Mouse (Mus musculus): ENCODE data around the gene Fut2.

Gene Fut2

GRCm38 (mm10) chr7:45666161-45666560 lies at the start of gene Fut2:
TSS of gene Fut2 (minus strand) at chr7:45666394.
- in situ Hi-C loops (cut with MboI; ENCODE audit: unreplicated experiment in 2 of 2): no loop called here

DNA sequence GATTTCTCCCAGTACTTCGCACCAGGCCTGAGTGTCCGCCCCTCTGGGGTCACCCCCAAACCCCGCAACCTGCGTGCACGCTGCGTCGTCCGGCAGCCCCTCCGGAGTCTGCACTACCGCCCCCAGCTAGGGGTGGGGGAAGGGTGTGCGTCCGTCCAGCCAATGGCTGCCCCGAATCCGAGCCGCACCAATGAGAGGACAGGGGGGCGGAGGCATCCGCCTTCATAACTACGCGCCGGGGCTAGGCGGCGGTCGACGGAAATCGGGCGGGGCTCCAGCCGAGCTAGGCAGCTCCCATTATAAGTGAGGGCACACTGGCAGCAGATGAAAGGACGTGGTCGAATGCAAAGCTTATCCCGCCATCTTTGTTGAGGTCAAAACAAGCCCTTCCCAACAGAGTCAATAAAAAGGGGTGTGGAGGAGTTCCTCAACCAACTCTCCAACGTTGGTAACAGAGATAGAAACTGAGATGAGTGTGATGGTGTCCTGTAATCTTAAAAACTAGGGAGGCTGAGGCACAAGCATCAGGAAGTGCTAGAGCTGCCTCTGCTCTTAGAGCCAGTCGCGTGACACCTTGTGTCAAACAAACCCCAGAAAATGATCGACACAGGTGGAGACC lies 49.0 kb upstream of the Fut2 start, which contains the start of gene Rpl18:
Gene Rpl18 (plus strand): TSS at position 368 of the 619 bp plus-strand sequence.
- in situ Hi-C loops (cut with MboI; ENCODE audit: unreplicated experiment in 2 of 2): loop anchor here (10.0 to 25.0 kb wide), 4 partner anchors 590 to 1178 kb away; partner anchors contain the start of genes Pold1 (in 2 of the 2), Spib (in 2 of the 2), Gtf2h1 (in 1 of the 2) and Hps5 (in 1 of the 2)

DNA sequence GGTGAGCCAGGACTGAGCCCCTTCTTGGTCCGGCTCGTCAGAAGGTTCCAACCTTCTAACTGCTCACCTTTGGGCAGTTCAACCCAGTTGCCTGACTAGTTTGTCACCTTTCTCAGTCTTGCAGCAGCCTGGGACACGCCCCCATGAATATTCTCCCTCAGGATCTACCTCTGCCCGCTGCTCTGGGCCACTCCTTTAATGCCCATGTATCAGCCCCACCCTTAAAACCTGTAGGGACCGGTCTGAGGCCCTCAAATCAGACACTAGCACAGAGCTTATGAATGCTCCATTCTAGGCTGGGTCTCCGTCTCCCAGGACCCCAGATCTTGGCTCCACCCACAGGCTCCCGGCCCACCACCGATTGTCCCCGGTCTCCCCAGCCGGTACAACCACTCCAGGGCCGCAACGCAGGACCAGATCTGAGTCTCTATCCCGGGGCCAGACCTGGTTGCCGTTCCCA lies 48.5 kb upstream of the Fut2 start:
- in situ Hi-C loops (cut with MboI; ENCODE audit: unreplicated experiment in 2 of 2): loop anchor here (10.0 to 25.0 kb wide), 4 partner anchors 590 to 1177 kb away; partner anchors contain the start of genes Pold1 (in 2 of the 2), Spib (in 2 of the 2), Gtf2h1 (in 1 of the 2) and Hps5 (in 1 of the 2)

- in situ Hi-C loops (cut with MboI; ENCODE audit: unreplicated experiment in 2 of 2): loop anchor here (10.0 to 25.0 kb wide), 4 partner anchors 589 to 1177 kb away; partner anchors contain the start of genes Pold1 (in 2 of the 2), Spib (in 2 of the 2), Gtf2h1 (in 1 of the 2) and Hps5 (in 1 of the 2)
These were observed 47.8 kb upstream of the Fut2 start for GRCm38 (mm10) chr7:45713881-45714520.

- in situ Hi-C loops (cut with MboI; ENCODE audit: unreplicated experiment in 2 of 2): loop anchor here (10.0 to 25.0 kb wide), 4 partner anchors 589 to 1176 kb away; partner anchors contain the start of genes Pold1 (in 2 of the 2), Spib (in 2 of the 2), Gtf2h1 (in 1 of the 2) and Hps5 (in 1 of the 2)
These were observed 47.2 kb upstream of the Fut2 start for GRCm38 (mm10) chr7:45713396-45713795.

DNA sequence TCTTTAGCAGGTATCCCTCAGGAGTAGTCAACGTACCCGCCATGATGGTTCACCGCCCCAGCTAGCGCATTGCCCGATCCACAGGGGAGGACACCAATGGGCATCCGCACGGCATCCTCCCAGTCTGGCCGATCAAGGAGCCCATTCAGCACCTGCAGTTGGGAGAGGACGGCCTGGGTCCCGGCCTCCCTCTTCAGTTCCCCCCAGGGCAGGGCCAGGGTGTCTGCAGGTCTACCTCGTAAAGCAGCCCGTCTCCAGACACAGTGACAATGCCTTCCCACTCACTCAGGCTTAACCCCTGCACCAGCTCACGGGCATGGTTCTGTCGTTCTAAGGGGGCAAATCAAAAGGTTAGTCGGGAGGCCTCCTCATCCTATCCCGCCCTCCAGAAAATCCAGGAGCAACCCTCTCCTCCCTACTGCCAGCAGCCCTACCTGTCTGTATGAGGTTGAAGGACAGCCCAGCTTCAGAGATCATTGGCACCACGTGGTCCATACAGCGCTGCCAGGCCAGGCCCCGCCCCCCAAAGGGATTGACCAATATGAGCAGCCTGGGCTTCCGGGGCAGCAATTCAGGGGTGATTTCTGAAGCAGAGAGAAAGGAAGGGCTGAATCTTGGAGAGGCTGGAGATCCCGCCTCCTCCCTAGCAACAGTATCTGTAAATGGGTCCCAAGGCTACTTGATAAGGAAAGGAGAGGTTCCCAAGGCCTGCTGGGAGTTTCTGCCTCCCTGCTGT lies 46.0 kb upstream of the Fut2 start:
- in situ Hi-C loops (cut with MboI; ENCODE audit: unreplicated experiment in 2 of 2): loop anchor here (10.0 to 25.0 kb wide), 4 partner anchors 587 to 1175 kb away; partner anchors contain the start of genes Pold1 (in 2 of the 2), Spib (in 2 of the 2), Gtf2h1 (in 1 of the 2) and Hps5 (in 1 of the 2)

- in situ Hi-C loops (cut with MboI; ENCODE audit: unreplicated experiment in 2 of 2): loop anchor here (10.0 to 25.0 kb wide), 4 partner anchors 587 to 1174 kb away; partner anchors contain the start of genes Pold1 (in 2 of the 2), Spib (in 2 of the 2), Gtf2h1 (in 1 of the 2) and Hps5 (in 1 of the 2)
These were observed 45.3 kb upstream of the Fut2 start for GRCm38 (mm10) chr7:45711316-45712021.

- in situ Hi-C loops (cut with MboI; ENCODE audit: unreplicated experiment in 2 of 2): loop anchor here (10.0 to 25.0 kb wide), 4 partner anchors 586 to 1173 kb away; partner anchors contain the start of genes Pold1 (in 2 of the 2), Spib (in 2 of the 2), Gtf2h1 (in 1 of the 2) and Hps5 (in 1 of the 2)
These were observed 44.4 kb upstream of the Fut2 start for GRCm38 (mm10) chr7:45710477-45711191.

GRCm38 (mm10) chr7:45709677-45710355 lies 43.6 kb upstream of the Fut2 start:
- in situ Hi-C loops (cut with MboI; ENCODE audit: unreplicated experiment in 2 of 2): loop anchor here (10.0 to 25.0 kb wide), 4 partner anchors 585 to 1173 kb away; partner anchors contain the start of genes Pold1 (in 2 of the 2), Spib (in 2 of the 2), Gtf2h1 (in 1 of the 2) and Hps5 (in 1 of the 2)

GRCm38 (mm10) chr7:45709036-45709435 lies 42.8 kb upstream of the Fut2 start:
- in situ Hi-C loops (cut with MboI; ENCODE audit: unreplicated experiment in 2 of 2): loop anchor here (25.0 kb wide), 2 partner anchors 697 to 1172 kb away; partner anchors contain the start of genes Pold1 (in 2 of the 2), Spib (in 2 of the 2), Rras (in 1 of the 2) and Scaf1 (in 1 of the 2)

DNA sequence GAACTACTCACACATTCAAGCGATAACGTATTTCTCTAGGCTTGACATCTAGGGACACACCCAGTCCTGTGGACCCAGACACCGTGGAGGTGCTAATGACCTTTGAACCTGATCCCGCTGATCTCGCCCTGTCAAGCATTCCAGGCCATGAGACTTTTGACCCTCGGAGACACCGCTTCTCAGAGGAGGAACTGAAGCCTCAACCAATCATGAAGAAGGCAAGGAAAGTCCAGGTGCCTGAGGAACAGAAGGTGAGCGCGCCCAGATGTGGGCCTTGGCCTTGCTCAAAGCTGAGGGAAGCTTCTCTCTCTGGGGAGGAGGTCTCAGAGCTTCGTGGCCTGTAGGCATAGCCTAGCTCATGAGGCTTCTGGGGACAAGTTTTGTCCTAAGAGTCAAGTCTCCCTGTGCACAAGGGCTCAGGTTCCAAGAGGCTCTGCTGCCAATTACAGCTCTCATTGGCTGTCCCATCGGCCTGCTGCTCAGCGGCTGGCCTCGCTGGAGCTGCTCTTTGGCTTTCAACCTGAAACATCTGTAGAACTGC lies 42.1 kb upstream of the Fut2 start:
- in situ Hi-C loops (cut with MboI; ENCODE audit: unreplicated experiment in 2 of 2): loop anchor here (25.0 kb wide), 2 partner anchors 696 to 1171 kb away; partner anchors contain the start of genes Pold1 (in 2 of the 2), Spib (in 2 of the 2), Rras (in 1 of the 2) and Scaf1 (in 1 of the 2)

DNA sequence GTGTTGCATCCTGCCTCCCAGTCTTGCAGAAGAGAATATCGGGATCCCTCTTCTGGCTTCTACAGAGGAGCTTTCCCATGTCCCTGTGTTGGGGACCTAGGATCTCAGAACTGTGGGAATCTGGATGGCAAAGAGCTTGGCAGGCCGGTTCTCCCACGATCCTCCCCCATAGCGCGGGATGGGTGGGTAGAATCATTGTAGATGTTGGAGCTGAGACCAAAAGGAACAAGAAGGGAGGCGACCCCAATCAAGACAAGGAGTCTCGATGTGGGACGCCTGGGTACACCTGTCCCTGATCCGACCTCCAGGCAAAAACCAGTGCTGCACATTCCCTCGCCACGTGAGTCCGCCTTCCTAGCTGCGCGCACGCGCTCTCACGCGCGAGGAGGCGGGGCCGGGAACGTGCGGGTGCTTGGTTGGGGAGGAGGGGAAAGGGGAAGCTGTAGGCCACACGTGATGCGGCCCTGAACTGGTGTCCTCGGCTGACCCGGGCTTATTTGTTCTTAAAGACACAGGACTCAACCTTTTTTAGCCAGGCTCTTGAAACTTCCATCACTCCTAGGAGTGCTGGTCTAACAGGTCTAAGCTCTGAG lies 41.3 kb upstream of the Fut2 start:
- in situ Hi-C loops (cut with MboI; ENCODE audit: unreplicated experiment in 2 of 2): loop anchor here (25.0 kb wide), 2 partner anchors 695 to 1170 kb away; partner anchors contain the start of genes Pold1 (in 2 of the 2), Spib (in 2 of the 2), Rras (in 1 of the 2) and Scaf1 (in 1 of the 2)

- in situ Hi-C loops (cut with MboI; ENCODE audit: unreplicated experiment in 2 of 2): loop anchor here (25.0 kb wide), 2 partner anchors 694 to 1169 kb away; partner anchors contain the start of genes Pold1 (in 2 of the 2), Spib (in 2 of the 2), Rras (in 1 of the 2) and Scaf1 (in 1 of the 2)
These were observed 40.6 kb upstream of the Fut2 start for GRCm38 (mm10) chr7:45706721-45707241.

DNA sequence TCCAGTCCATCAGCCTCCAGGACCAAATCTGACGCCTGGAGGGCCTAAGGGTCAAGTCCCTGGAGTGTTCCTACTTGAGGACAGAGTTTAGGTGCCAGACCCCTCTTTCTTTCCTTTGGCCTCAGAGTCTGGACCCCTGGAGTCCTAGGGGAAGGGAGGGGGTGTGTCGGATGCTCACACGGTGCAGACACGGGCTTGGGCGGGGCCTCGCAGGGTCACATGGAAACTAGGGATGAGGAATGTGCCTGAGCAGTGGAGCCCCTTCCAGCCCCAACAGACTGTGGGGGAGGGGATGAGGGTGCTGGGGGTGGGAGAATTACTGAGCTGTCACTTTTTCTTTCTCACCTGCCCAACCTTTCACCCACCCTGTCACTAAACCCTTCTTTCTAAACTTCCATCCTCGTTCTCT lies 39.7 kb upstream of the Fut2 start:
- in situ Hi-C loops (cut with MboI; ENCODE audit: unreplicated experiment in 2 of 2): loop anchor here (25.0 kb wide), 2 partner anchors 694 to 1169 kb away; partner anchors contain the start of genes Pold1 (in 2 of the 2), Spib (in 2 of the 2), Rras (in 1 of the 2) and Scaf1 (in 1 of the 2)

- in situ Hi-C loops (cut with MboI; ENCODE audit: unreplicated experiment in 2 of 2): loop anchor here (25.0 kb wide), 2 partner anchors 693 to 1168 kb away; partner anchors contain the start of genes Pold1 (in 2 of the 2), Spib (in 2 of the 2), Rras (in 1 of the 2) and Scaf1 (in 1 of the 2)
These were observed 39.3 kb upstream of the Fut2 start for GRCm38 (mm10) chr7:45705443-45705864.

All from v-Abl transformed pro-B cells (cell line).